Mouse (Mus musculus) ovary, postnatal 10 days (tissue): ENCODE results near the gene Slc12a6.

Experiments used
- DNase-seq: peaks from one replicate; pipeline ENCODE4 v3.0.0; 2022; ENCODE audit warnings: low spot score

Gene Slc12a6

GRCm38 (mm10) chr2:112391346-112392000, 125.8 kb downstream of the Slc12a6 start:
- DNase-seq: no peak

- no peak for DNase-seq
Observed at GRCm38 (mm10) chr2:112392689-112393088, 127.1 kb downstream of the Slc12a6 start.

GRCm38 (mm10) chr2:112393958-112394357, 128.3 kb downstream of the Slc12a6 start:
- DNase-seq: no peak

- DNase-seq: no peak
Observed at GRCm38 (mm10) chr2:112396649-112397048, 131.0 kb downstream of the Slc12a6 start.

GRCm38 (mm10) chr2:112407030-112407429, 141.4 kb downstream of the Slc12a6 start:
- DNase-seq: no peak
